Mouse (Mus musculus): ENCODE data around the gene Ccdc33.

GRCm38 (mm10) chr9:58054032-58054431 is 64.6 kb downstream of the Ccdc33 start:
- TF ChIP-seq GATA1 (IDR thresholded peaks at IDR 0.05; ENCODE audit: borderline replicate concordance, low read length): no peak
- no peak for TF ChIP-seq TAL1 (conservative IDR thresholded peaks at IDR 0.05; ENCODE audit: low read depth, low read length)

Data from G1E (cell line).